Mouse (Mus musculus) ovary, postnatal 14 days (tissue): ENCODE data around the gene Chst11.
A peak's percentile ranks its signal among the peaks of the same experiment; 100 is the strongest.

Source experiments
- DNase-seq: peaks from one replicate; pipeline ENCODE4 v3.0.0; 2022; ENCODE audit warnings: low spot score

Gene Chst11

DNA sequence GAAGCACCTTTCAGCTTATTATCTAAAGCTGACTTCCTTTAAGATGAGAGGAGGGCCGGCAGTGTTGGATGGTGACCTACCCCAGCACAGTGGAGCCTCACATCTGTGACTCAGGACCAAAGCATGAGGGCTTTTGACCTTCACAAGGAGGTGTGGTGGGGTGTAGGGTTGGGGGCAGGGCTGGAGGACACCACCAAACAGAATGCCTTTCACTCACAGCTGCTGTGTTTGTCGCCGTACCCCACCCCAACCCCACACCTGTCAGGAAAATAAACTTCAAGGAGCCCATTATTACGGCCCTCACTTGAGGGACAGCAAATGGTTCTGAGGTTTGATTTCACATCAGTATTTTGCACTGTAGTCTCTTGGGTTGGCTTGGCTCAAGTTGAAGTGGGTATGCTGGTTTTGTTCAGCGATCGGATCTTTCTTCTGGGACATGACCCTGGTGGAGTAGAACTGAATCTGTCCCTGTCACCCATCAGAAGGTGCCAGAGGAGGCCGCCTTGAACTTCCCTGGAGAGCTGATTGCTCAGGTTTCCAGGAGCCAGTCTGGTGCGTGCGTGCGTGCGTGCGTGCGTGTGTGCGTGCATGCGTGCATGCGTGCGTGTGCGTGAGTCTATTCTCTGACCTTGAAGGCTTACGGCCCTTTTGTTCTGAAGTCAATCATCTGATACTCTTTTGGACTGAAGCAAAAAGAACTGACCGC, 51.2 kb downstream of the Chst11 start:
- DNase-seq = no peak

DNA sequence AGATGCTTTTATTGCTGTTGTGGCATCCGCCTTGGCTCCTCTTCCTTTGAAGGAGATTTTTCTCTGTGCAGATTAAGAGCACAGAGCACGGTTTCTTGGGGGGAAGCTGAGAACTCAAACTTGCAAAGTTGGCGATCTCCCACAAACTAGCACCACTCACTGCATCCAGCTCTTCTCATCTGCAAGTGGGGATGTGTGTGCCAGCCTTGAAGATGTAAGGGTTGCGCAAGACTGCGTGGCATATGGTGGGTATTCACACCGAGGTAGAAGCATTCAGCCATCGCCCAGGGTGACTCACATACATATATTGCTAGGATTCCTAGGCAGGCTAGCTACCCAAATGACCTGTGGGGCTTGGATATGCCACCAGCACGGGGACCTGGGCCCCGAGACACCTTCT, 52.9 kb downstream of the Chst11 start:
- DNase-seq = no peak

DNA sequence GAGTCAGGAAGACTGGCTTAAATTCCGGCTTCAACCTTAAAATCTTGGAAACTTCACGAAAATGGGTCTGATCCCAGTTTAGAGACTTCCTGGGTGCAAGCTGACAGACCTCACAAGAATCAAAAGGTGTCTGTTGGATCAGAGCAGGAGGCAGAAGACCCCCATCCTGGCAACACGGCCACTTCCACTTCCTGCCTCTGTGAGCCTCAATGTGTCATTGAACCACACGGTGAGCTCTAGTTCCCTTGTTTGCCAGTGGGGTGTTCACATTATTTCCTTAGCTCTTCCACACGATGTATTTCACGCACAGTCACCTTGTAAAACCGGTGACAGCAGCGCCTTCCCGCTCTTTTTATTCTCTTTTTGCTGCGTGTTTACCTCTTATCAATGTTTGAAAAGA, 54.1 kb downstream of the Chst11 start:
- DNase-seq = no peak

- no peak for DNase-seq
These were observed 56.6 kb downstream of the Chst11 start for GRCm38 (mm10) chr10:83041875-83042274.

DNA sequence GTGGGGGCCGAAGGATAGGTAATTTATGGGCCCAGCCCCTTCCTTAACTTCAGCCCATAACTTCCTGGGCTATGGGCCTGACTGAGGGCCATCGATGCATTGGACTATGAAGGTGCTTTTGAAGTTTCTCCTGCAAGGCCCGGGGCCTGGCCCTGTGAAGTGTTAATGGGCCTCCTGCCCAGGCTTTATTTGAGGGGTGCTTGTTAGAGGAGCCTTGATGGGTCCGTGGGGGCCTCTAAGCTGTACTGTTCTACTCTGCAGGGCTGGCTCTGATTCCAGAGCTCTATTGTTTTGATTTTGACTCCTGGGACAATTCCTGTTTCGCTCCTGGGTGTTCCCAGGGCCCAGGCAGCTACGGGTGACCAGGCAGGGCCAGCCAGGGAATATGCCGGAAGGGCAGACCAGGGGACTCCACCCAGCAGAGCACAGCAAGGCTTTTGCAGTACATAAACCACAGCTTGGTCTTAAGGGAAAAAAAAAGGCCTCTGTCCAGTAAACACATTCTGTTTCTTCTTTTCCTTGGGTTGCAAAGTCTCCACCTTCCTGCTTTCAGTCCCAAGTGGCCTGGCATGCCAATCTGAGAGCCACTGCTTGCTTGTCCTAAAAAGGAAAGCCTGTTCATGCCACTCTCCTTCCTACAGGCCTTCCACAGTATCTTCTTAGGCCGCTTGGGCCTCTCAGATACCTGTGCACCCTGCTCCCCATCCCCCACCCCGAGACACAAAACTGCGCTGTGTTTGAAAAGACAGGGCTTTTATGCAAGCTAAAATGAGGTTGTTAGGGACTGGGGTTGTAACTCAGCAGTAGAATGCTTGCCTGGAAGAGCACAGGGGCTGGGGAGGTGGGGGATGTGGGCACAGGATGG, 57.5 kb downstream of the Chst11 start:
- DNase-seq = no peak

DNA sequence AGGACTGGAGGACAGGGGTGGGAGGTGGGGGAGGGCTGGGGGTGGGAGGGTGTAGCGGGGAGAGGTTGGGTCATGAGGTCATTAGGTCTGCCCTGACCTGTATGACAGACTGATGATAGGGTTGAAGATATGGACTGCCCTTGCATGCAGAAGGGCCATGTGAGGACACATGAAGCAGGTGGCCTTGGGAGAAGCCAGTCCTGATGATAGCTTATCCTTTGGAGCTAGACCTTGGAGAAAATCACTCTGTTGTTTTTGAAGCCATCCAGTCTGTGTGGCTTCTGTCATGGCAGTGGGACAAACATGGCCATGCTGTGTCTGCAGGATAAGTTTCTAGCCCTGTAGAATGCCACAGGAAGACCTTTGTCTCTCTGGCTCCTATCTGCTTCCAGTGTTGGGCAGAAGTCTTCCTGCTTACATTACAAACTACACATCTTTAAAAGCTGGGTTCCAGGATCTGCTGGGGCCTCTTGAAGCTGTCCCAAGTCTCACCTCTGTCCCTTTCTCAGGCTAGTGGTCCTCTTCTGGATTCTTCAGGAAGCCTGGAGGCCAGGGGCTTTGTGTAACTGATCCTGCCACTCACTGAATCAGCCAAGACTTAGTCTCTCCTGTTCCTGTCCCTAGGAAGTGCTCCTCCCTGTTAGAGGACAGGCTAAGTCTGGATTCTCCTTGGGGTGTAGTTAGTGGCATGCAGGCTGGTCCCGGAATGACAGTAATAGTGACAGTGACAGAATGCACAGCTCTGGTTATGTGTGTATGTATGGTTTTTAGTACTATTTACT, 58.4 kb downstream of the Chst11 start:
- no peak for DNase-seq

DNA sequence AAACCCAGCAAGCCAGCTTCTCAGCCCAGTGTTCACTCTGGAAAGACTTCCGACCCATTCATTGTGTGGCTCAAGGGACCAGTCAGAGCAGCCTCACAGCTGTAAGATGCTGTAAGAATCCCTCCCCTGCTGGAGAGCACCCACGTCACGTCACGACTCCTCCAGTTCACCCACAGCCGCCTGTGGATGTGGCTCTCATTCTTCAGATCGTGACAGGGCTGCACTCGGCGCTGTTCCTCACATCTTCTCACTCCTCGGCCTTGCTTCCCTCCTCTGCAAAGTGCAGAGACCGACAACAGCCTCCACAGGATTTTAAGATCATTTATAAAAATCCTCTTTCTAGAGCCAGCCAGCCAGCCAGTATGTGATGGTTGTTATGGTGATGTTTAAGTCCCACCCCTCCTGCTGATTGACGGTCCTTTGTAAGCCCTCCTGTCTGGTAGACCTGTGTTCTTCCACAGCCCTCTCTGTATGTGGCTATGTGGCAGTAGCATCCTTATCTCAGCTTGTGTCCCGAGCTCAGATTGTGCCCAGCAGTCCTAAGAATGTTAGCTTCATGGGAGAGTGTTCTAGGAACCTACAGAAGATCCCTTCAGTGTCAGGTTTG, 64.0 kb downstream of the Chst11 start:
- DNase-seq = no peak

DNA sequence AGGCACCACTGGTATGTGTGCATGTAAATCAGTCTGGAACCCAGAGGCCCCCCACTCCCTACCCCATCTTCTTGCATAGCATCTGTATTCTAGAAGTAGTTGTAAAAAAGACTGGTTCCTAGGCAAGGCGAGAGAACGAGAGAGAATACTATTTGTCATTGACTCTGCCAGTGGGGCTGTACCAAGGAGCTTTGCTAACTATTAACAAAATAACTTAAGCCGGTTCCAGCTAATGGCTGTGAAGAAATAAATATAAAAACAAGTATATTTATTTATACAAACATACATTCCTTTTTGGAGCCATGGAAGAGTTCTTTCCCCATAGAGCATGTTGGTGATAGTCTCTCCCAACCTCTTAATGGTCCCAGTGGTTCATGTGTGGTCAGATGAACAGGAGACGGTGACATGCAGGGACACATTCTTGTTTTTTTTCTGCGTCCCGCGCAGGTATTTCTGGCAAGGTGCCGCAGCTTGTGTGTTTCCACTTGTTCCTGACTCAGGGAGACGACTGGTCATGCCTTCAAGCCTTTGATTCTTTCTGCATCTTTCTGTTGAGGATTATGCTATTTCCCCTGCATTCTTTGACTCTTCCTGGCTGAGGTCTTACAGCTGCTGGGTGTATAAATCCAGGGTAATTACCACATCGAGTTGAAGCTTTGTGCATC, 68.7 kb downstream of the Chst11 start:
- DNase-seq = no peak

GRCm38 (mm10) chr10:83056291-83056690, 71.0 kb downstream of the Chst11 start:
- DNase-seq = no peak

DNA sequence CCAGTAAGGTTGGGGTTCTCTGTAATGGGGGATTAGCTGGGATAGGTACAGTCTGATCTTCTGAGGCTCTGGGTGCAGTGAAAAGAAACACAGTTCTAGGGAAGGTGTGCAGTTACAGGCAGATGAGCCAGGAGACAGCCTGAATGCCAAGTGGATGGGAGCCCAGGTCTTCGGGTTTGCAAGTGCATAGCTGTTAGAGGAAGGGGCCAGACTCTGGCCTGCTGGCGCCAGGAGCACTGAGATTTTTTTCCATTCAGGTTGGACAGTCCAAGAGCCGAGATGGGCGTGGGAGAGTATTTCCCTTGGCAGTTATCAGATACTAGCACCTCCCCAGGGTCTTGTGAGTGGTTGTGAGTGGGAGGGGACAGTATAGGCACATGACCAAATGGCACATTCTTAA, 71.6 kb downstream of the Chst11 start:
- no peak for DNase-seq

GRCm38 (mm10) chr10:83060066-83060782, 74.9 kb downstream of the Chst11 start:
- no peak for DNase-seq

DNA sequence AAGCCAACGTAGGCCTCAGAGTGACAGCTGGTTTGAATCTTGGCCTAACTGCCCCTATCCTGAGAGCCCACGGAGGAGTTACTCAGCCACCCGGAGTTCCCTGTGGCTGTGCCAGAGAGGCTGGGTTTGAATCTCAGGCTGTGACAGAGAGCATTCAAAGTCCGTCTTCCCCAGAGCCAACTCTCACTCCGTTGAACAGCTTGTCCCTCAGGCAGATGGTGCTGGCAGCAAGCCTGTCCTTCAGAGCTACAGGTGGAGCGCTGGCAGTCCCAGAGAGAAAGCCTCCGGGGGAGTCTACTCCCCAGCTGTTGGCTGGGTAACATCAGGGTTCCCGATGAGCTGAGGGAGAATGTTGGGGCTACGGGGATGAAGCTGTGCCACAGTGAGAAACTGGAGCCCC, 77.0 kb downstream of the Chst11 start:
- DNase-seq = no peak

DNA sequence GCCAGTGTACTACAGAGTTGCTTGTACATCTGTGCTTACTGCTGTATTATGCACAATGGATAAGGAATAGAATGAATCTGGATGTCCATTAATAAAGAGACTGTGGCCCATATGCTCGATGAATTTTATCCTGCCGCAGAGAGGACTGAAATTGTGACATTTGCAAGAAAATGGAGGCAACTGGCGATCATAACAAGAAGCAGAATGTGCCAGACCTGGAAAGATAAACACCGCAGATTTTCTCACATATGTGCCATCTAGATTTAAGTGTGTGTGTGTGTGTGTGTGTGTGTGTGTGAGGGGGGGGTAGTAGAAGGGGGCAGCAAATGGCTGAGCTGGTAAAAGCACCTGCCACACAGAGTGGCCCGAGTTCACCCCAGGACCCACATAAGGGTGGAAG, 79.5 kb downstream of the Chst11 start:
- no peak for DNase-seq

DNA sequence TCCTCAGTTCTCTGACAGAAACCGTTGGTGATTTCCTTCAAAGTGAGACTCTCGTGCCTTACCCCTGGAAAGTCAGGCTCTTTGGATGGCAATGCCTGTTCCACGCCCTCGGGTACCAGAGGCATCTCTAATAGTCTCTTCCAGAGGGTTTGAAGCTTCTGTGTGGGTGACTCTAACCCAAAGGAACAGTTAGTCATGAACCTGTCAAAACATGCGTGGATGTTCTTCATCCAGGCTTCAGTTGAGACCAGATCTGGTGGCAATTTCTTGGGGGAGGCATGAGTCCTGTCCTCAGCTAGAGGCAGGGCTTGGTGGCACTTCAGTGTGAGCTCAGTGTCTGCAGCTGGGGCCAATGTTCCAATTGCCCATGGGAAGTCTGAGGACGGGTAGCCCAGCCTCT, 80.9 kb downstream of the Chst11 start:
- no peak for DNase-seq

DNA sequence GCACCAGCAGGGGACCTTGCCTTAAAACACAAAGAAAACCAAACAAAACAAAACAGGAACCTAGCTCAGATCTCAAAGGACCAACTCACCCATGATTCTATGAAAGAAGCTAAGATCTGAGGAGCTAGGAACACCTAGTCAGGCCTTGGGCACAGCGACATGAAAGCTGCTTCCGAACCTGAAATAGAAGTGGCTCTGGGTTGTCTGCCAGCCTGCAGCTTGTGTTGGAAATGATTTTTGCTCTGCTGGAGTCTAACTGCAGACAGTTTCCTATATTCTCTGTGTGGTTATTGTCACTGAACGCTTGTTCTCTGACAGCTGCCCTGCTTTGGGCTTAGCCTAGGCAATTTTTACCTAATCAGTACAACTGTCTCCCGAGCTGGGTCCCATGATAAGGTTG, 82.0 kb downstream of the Chst11 start:
- no peak for DNase-seq

DNA sequence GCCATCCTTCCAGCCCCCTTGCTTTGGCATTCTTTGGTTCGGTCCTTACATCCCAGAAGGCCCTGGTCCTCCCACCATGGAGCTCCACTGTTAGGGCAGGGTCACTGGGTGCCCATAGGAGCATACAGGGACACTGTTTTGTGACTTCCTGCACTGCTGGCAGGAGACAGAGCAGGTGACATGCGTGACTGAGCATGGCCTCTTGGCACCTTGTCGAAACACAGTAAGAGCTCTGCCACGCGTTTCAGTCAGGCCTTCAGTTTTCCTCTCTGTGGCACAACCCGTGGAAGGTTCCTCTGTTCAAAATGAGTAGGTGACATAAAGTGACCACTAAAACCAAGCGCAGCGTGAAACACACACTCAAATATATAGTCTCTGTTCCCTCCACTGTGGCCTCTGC, 83.2 kb downstream of the Chst11 start:
- DNase-seq = no peak

- DNase-seq = peak; percentile 19
These were observed 84.5 kb downstream of the Chst11 start for GRCm38 (mm10) chr10:83069791-83070190.

DNA sequence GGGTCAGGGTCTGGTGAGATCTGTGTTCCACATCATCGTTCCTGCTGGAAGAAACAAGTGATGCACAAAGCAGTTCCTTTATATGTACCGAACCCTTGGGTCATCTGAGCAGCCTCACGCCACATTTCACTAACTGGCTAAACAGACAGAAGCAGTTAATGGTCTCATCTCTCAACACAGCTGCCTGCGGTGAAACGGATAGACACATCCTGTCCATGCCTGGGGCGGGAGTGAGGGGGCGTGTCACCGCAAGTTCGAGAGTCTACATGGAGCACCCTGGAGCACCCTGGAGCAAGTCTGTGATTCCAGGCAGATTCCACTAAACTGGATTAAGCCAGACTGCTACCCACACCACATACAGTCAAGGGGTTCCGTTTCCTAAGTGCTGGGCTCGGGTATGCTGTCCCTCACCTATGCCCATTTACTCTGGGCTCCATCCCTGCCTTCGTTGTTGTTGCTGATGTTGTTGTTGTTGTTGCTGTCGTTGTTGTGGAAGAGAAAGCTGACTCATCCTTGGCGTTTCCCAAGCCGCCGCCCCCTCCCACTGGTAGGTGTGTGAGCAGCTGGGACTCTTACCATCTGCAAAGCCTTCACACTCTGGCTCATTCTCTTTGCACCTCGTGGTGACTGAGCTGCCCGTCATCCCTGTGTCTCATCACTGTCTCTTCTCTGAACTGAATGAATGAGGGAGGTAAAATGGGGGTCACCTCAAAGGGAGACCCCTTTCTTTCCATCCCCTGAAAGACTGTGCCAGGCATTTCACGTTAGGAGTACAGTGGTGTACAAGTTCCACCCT, 86.7 kb downstream of the Chst11 start:
- DNase-seq = no peak

DNA sequence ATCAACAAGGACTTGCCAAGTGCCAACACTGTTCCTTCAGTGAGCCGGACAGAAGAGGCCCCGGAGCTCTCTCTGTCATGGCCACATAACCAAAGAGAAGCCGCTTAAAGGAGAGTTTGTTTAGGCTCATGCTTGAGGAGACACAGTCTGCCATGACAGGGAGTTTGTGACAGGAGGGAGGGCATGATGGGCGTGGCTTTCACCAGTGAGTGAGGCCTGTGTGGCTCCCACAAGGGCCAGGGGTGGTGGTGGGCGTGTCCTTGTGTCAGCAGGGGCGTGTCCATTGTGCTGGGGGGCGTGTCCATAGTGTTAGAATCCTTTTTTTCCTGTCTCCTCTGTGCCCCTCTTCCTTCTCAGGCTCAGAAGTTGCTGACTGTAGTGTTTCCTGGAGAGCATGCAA, 87.8 kb downstream of the Chst11 start:
- no peak for DNase-seq

DNA sequence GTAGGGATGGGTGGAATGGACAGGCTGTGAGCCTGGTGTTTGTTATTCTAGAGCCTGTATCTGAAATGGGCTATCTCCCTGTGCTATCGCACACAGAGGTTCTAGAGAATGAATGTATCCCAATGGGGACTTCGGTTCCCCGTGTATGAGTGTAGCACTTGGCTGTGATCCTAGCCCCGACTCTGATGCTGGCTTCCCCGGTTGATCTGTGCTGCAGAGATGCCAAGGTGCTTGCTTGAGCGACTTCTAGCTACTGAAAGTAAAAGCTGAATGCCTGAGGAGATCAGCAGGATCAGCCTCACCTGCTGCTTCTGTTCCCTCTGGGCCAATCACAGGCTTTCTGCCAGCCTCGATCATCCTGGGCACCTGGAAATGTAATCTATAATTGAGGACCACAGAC, 91.5 kb downstream of the Chst11 start:
- no peak for DNase-seq
